Mouse (Mus musculus): ENCODE results near the gene Gm15517. TPM values are rescaled to one million over a fixed set of nuclear protein-coding genes. Genes with fewer than 3 reads are reported as not detected.

Gene Gm15517
- polyA plus RNA-seq (2015; fragmentation: Nextera tagmentation; extraction: Ambion mirVana): not detected in 2 replicates

GRCm38 (mm10) chr7:44261147-44261546 lies at the start of gene Gm15517:
Gm15517 (plus strand) TSS chr7:44261447.

DNA sequence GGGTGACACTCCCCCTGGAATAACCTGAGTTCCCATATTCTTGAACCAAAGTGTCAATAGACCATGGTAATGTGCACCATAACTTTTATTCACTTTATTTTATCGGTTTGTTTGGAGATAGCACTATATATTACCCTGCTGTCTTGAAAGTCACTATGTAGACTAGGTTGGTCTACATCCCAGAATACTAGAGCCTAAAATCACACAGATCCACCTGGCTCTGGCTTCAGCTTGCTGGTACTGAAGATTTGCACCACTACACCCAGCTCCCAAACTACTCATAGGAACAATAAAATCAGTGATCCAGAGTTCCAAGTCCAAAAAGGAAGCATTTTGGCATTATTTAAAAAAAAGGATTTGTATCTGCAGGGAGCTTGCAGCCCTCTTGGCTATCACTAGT lies 45.6 kb upstream of the Gm15517 start, which contains the start of gene Klk1b5:
Klk1b5 (plus strand) TSS at position 301 of the 400 bp plus-strand sequence.

DNA sequence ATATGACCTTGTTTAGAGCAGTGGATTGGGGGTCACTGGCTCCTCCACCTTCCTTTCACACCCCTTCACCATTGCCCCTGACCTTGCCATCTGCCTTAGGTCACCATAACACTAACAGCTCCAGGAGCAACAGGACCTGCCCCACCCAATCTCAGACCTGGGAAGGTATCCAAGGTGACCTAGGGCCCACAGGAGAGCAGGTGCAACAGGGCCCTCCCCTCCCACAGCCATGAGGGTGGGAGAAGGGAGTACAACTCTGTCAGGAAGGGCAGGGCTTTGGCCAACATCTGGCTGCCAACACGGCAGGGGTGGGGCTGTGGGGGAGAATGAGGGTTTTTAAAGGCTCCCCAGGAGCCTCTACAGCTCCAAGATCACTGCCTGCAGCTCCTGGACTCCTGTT lies 36.2 kb upstream of the Gm15517 start, which contains the start of gene Klk1:
Klk1 (plus strand) TSS at position 285 of the 400 bp plus-strand sequence.

DNA sequence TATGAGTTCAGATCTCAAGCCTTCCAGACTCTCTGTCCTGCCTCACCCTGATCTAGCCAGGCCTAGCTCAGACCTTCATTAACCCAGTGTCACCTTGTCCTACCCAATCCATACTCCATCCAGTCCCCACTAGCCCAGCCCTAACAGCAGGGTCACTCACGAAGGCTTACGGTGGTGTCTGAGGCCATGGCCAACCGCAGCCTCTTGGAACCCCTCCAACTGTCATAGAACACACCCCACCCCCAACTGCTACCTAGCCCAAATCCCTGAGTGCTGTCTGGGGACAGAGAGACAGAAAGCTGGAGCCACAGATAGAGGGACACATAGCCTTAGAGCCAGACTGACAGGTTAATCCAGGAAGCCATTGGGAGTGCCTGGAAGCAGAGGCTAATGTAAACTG lies 25.3 kb upstream of the Gm15517 start, which contains the start of gene Gm36864:
Gm36864 (plus strand) TSS at position 269 of the 400 bp plus-strand sequence.

DNA sequence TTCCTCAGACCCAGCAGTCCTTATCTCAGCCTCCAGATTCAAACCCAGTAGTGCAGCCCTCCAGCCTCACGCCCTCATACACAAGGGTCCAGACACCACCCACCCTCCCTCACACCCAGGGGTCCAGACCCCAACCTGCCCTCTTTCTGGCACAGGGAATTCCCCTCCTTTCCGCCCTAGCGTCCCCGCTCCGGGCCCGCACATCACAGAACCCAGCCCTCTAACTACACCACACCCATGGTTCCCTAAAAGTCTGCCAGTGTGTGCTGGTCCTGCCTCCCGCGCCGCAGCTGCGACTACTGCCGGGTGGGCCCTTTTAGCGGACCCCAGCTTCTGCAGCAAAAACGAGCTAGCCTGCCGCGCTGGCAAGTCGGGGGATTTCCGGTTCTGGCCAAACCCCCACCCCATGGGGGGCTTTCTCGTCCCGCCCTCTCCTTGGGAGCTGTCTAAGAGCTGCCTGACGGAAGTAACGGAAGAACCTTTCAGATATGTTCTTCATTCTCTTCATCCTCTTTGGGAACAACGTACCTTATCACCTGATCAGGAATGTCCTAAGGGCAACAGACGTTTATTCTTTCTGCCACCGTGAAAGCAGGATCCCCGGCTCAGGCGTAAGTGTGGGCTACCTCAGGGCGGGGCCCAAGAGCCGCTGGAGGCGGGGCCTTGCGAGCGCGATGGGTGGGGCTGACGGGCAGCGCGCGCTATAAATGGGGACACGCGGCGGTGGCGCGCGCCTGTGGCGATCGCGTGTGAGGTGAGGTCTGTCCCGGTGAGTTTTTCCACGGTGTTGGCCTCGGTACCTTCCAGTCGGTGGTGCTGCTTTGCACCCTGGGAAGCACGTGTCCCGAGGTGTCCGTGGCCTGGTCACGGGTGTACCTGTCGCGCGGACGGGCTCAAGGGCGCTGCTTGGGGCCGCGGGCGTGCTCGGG lies 14.9 kb upstream of the Gm15517 start, which contains the start of the genes 1700028J19Rik and 2410002F23Rik:
1700028J19Rik (minus strand) TSS at position 641 of the 929 bp plus-strand sequence.
2410002F23Rik (plus strand) TSS at position 668 of the 929 bp plus-strand sequence.

DNA sequence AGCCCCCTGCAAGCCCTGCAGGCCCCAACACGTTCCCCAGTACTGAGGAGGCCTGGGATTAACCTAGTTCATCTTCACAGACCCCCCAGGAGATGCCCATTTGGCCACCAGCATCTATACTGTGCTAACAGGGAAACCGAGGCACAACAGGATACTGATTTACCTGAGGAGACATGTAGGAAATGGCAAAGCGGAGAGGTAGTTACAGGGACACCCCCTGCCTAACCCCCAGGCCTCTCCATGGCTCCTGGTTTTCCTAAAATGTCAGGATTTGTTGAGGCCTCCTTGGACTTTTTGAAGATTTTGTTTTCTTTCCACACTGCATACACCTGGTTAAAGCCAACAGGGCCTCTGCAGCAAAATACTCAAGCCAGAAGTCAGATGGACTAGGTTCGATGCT lies 4.0 kb upstream of the Gm15517 start, which contains the start of gene Acp4:
Acp4 (minus strand) TSS at position 101 of the 400 bp plus-strand sequence.

DNA sequence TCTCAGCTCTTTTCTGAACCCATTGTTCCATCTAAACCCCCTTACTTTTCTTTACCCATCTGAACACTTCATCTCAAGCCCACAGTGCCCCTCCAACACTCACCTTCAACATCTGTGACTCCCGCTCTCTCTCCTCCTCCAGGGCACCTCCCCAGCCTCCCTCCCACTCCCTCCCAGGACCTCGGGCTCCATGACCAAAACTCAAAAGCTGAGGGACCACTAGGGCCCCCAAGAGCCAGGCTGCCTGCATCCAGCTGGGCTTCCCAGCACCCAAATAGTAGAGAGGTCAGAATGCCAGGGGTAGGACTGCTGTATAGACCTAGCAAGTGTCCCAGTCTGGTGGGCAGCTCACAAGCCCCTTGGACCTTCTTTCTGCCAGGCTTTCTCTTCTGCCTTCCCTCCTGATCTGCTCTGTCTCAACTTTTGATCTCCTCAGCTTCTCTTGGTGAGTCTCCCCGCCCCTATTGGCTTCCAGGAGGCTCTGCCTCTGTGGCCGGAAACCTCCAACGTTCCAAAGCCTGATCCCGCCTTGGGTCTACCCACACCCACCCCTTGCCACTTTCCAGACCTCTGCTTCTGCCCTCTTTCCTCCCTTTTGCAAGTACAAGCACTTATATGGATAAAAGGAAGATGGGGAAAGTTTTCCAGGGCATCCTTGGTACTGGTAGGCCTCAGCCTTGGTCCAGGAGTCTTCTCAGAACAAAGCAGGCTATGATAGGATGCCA lies 45.4 kb downstream of the Gm15517 start, which contains the start of gene Clec11a:
Clec11a (minus strand) TSS at position 387 of the 725 bp plus-strand sequence.

GRCm38 (mm10) chr7:44309475-44310284 lies 48.4 kb downstream of the Gm15517 start, which contains the start of gene Shank1:
Shank1 (plus strand) TSS chr7:44310253.

Other genes with a start within 250 kb of the Gm15517 start
- 17.1 and 21.7 TPM in 2 replicates for gene Klk1b26, start 249.3 kb upstream of the Gm15517 start, polyA plus RNA-seq (2015; fragmentation: Nextera tagmentation; extraction: Ambion mirVana)
- gene Klk1b27, start 209.2 kb upstream of the Gm15517 start, polyA plus RNA-seq (2015; fragmentation: Nextera tagmentation; extraction: Ambion mirVana): not detected in 2 replicates
- not detected in 2 replicates for gene Klk1b21, start 159.1 kb upstream of the Gm15517 start, polyA plus RNA-seq (2015; fragmentation: Nextera tagmentation; extraction: Ambion mirVana)
- not detected in 2 replicates for gene Klk1b22, start 148.8 kb upstream of the Gm15517 start, polyA plus RNA-seq (2015; fragmentation: Nextera tagmentation; extraction: Ambion mirVana)
- gene Klk1b16, start 124.7 kb upstream of the Gm15517 start, polyA plus RNA-seq (2015; fragmentation: Nextera tagmentation; extraction: Ambion mirVana): 0.10 and 0.24 TPM in 2 replicates
- gene Klk1b24, start 73.2 kb upstream of the Gm15517 start, polyA plus RNA-seq (2015; fragmentation: Nextera tagmentation; extraction: Ambion mirVana): not detected in 2 replicates
- not detected in 2 replicates for gene Klk1b3, start 63.3 kb upstream of the Gm15517 start, polyA plus RNA-seq (2015; fragmentation: Nextera tagmentation; extraction: Ambion mirVana)
- gene Klk1b4, start 54.0 kb upstream of the Gm15517 start, polyA plus RNA-seq (2015; fragmentation: Nextera tagmentation; extraction: Ambion mirVana): not detected in 2 replicates
- gene Klk1b5, start 45.5 kb upstream of the Gm15517 start, polyA plus RNA-seq (2015; fragmentation: Nextera tagmentation; extraction: Ambion mirVana): not detected in 2 replicates
- 0.24 TPM in 1 of 2 replicates, not detected in the other for gene Klk1, start 36.1 kb upstream of the Gm15517 start, polyA plus RNA-seq (2015; fragmentation: Nextera tagmentation; extraction: Ambion mirVana)
- gene Gm36864, start 25.3 kb upstream of the Gm15517 start, polyA plus RNA-seq (2015; fragmentation: Nextera tagmentation; extraction: Ambion mirVana): not detected in 2 replicates
- gene 1700028J19Rik, start 14.8 kb upstream of the Gm15517 start, polyA plus RNA-seq (2015; fragmentation: Nextera tagmentation; extraction: Ambion mirVana): 0.46 and 1.0 TPM in 2 replicates
- gene 2410002F23Rik, start 14.7 kb upstream of the Gm15517 start, polyA plus RNA-seq (2015; fragmentation: Nextera tagmentation; extraction: Ambion mirVana): 46.6 and 50.7 TPM in 2 replicates
- 1.9 and 2.3 TPM in 2 replicates for gene Acp4, start 4.1 kb upstream of the Gm15517 start, polyA plus RNA-seq (2015; fragmentation: Nextera tagmentation; extraction: Ambion mirVana)
- gene Clec11a, start 45.5 kb downstream of the Gm15517 start, polyA plus RNA-seq (2015; fragmentation: Nextera tagmentation; extraction: Ambion mirVana): 1.5 and 3.3 TPM in 2 replicates
- 0.41 and 0.55 TPM in 2 replicates for gene Shank1, start 48.8 kb downstream of the Gm15517 start, polyA plus RNA-seq (2015; fragmentation: Nextera tagmentation; extraction: Ambion mirVana)
- gene Syt3, start 122.7 kb downstream of the Gm15517 start, polyA plus RNA-seq (2015; fragmentation: Nextera tagmentation; extraction: Ambion mirVana): 0.46 and 0.90 TPM in 2 replicates
- gene 1700008O03Rik, start 124.4 kb downstream of the Gm15517 start, polyA plus RNA-seq (2015; fragmentation: Nextera tagmentation; extraction: Ambion mirVana): not detected in 2 replicates
- gene Lrrc4b, start 167.6 kb downstream of the Gm15517 start, polyA plus RNA-seq (2015; fragmentation: Nextera tagmentation; extraction: Ambion mirVana): 0.12 and 0.17 TPM in 2 replicates
- not detected in 2 replicates for gene Aspdh, start 203.9 kb downstream of the Gm15517 start, polyA plus RNA-seq (2015; fragmentation: Nextera tagmentation; extraction: Ambion mirVana)
- gene Josd2, start 206.5 kb downstream of the Gm15517 start, polyA plus RNA-seq (2015; fragmentation: Nextera tagmentation; extraction: Ambion mirVana): 96.3 and 103 TPM in 2 replicates
- 51.6 and 62.1 TPM in 2 replicates for gene Emc10, start 235.1 kb downstream of the Gm15517 start, polyA plus RNA-seq (2015; fragmentation: Nextera tagmentation; extraction: Ambion mirVana)
- gene Fam71e1, start 235.1 kb downstream of the Gm15517 start, polyA plus RNA-seq (2015; fragmentation: Nextera tagmentation; extraction: Ambion mirVana): 6.9 and 7.1 TPM in 2 replicates